Mouse (Mus musculus): ENCODE data around the gene Slc35g2. TPM values are rescaled to one million over a fixed set of nuclear protein-coding genes. Genes with fewer than 3 reads are reported as not detected.

The Slc35g2 gene
- not detected for total RNA-seq (2023)

DNA sequence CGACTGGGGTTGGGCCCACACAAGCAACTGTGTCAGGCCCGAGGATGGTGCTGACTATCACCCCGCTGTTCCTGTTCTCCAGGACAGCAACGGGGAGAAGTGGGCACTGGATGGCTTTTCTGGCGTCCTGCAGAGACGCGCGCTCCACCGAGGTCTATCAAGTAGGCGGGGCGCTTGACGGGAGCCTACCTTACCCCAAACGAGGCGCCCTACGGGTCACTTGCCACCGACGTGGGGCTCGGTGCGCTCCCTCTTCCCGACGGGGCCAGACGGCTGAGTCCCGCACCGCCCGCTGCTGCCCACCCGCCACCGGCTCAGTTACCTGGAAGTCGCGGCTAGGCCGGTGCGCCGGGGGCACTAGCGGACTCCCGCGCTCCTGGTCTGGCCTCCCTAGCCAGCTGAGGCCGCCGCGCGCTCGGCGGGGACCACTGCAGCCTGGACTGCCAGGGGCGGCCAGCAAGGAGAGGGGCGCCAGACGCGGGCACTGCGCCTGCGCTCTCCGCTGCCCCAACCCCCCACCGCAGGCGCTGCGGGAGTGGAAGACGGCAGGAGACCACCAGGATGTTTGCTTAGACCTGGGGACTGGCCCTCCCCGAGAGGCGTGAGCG is at the start of gene Slc35g2:
TSS of gene Slc35g2 (minus strand) at position 465 of the 608 bp plus-strand sequence.

DNA sequence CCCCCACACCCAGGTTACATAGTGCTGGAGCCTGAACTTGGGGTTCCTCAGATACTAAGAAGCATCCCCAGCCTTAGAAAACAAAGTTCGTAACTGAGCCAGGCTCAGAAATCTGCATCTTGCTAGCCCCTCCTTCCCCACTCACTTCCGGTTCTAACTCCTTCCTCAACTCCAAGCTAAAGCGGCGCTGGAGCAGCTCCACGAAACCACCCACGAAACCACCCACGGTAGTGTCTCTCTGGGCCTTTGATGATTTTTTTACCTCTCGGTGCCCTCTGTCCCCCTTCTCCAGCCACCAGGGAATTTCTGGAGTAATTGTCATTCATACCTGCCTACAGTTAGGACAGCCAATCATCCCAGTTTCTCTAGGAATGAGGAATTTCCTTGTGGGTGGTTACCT is 26.7 kb upstream of the Slc35g2 start, which contains the start of gene Stag1:
TSS of gene Stag1 (plus strand) at position 253 of the 400 bp plus-strand sequence.

DNA sequence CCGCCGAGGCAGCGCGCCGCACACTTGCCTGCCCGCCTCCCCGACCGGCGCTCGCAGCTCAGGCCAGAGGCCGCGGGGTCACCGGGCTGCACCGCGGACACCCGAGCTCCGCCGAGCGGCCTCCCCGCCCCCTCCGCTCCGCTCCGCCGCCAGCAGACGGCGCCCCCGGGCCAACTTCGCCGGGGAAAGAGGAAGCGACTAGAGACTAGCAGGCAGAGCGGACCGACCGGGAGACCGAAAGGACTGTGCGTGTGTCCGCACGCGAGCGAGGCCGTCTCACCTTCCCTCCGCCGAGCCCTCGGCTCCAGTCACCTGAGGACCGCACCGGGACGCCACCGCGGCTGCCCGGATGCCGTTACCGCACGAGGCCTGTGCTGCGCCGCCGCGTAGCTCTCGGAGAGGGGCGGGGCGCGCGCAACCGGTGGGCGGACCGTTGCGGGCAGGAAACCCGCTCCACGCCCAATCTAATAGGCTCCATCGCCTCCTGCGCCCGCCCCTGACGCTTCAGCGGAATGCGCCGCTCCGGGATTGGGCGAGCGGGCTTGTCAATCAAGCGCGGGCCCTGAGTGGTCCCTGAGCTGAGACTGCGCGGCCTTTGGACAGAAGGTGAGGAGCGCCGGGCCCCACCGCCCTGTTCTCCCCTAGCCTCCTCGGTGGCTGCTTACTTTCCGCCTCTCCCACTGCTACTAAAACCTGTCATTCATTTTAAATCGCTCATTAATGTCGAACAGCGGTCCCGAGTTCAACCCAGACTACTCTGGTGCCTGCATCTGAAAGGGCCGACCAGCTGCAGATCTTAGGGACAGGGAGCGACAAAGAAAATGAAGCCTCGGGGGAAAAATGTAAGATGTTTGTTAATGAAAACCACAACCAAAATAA is 24.9 kb downstream of the Slc35g2 start, which contains the start of gene Nck1:
TSS of gene Nck1 (minus strand) at position 420 of the 879 bp plus-strand sequence.

Other genes with a start within 250 kb of the Slc35g2 start
- 8.1 TPM for gene Il20rb, start 84.3 kb downstream of the Slc35g2 start, total RNA-seq (2023)
- 42.4 TPM for gene Nck1, start 25.0 kb downstream of the Slc35g2 start, total RNA-seq (2023)
- gene Stag1, start 26.7 kb upstream of the Slc35g2 start, total RNA-seq (2023) = 95.1 TPM

Data from CD4-positive naive resting alpha-beta T cell, adult 76 days (primary cell).